Mouse (Mus musculus) heart, postnatal 36 days (tissue): Measurements from ENCODE around the gene Tmem259. TPM values are rescaled to one million over a fixed set of nuclear protein-coding genes. Genes with fewer than 3 reads are reported as not detected.

Experiments
- DNase-seq, 2 experiments: peaks; one replicate each; pipeline ENCODE4 v3.0.0; 2021 to 2022
- intact Hi-C: fragments of 180-260 bp; cut with DNase I; formaldehyde crosslinking; loops from one replicate; pipeline ENCODE4 v1.15.1; 2025
- total RNA-seq, 2 experiments: library from RNA; stranded (reverse); gene quantifications; 2 replicates each; pipeline ENCODE4 v1.2.3; 2021

The Tmem259 gene
- total RNA-seq, 2 experiments from 2014 or later: 107 to 120 TPM

DNA sequence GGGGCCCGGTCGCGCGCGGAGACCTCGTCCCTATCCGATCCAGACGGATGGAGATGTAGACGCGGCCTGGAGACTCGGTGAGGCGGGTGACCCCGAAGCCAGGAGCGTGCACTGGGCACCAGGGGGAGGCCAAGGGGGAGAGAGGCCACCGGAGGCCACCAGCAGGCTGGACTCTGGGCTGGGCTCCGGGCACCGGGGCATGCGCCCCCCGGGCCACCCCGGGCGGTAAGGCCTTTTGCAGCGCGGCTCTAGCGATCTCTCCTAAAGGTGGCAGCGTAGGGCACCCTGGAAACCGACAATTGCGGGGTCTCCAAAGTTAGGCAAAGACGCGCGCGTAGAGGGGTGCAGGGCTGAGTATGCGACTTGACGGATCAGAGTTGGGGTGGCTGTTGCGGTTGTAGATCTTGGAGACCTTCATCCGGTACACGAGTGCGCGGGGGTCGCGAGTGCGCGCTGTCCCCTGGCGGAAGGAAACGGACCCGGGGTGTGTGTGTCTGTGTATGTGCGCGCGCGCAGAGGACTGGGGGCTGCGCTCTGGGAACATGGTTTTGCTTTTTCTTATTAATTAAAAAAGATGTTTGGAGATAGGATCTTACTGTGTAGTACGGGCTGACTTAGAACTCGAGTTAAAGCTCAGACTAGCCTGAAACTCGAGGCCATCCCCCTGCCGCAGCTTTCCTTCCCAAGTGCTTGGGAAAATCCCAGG, 56.7 kb downstream of the Tmem259 start:
- DNase-seq: peak; percentile 52 to 72
- intact Hi-C loops: no loop called here

DNA sequence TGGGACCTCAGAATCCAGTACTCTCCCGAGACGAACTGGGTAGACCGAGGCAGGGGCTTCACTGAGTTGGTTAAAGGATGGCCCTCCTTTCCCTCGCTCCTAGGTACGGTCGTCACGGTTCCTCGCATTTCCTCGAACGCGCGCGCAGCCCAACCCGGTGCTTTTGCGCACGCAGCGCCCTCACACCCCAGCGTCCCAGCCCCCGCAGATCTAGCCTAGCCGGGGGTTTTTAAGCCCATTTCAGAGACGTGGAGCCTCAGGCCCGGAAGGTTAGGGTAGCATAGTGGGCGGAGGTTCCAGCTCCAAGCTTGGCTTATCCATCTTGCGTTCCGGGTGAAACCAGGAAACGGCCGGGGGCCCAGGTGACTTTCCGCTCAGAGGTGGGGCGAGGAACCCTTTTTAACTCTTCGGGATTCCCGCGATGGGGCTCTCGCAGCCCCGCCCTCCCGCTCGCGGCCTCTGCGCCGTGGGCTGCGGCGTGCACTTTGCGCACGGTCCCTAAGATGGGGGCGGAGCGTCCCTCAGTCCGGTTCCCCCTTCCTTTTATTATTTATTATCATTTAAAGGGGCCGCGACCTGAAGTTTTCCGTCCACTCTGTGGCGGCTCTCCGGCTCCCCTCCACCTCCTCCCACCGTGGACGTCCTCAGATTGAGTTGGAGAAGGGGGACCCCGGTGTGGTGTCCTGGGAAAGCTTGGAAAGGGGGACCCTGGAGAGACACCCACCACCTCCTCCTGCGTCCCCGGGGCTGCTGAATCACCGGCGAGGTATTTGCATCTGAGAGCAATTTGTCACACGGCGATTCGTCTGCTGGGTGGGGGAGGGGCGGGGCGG, 57.4 kb downstream of the Tmem259 start, which contains the start of gene Arid3a:
Arid3a (plus strand) TSS at position 553 of the 833 bp plus-strand sequence.
- intact Hi-C loops: no loop called here
- peak; percentile 91 to 92 for DNase-seq

DNA sequence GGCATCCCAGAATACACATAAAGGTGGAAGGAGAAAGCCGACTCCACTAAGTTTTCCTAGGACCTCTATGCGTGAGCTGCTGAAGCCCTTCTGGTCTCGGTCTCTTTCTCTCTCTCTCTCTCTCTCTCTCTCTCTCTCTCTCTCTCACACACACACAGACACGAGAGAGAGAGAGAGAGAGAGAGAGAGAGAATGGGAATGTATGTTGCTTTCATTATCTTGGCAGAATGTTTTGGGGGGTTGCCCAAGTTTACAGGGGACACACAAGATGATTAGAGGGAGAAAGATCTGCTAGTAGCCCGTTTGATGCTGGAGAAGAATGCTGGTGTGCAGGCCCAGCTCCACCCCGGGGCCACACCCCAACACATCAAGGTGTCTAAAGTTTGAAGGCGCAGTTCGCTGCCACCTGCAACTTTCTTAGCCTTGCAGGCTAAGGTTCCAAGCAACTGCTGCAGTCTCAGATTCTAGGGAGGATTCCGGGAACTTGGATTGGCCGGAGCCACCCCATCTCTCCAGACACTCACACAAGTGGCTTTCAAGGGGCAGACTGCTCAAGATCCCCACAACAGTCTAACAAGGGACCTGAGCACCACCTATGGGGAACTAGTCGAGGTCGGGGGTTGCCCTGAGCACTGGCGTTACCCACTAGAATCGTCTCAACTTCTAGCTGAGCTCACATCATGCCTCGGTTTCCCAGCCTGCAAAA, 58.2 kb downstream of the Tmem259 start:
- intact Hi-C loops: loop anchor here (1.0 to 2.0 kb wide), 5 partner anchors 28 to 92 kb away; no protein-coding TSS in a partner anchor
- DNase-seq: no peak

DNA sequence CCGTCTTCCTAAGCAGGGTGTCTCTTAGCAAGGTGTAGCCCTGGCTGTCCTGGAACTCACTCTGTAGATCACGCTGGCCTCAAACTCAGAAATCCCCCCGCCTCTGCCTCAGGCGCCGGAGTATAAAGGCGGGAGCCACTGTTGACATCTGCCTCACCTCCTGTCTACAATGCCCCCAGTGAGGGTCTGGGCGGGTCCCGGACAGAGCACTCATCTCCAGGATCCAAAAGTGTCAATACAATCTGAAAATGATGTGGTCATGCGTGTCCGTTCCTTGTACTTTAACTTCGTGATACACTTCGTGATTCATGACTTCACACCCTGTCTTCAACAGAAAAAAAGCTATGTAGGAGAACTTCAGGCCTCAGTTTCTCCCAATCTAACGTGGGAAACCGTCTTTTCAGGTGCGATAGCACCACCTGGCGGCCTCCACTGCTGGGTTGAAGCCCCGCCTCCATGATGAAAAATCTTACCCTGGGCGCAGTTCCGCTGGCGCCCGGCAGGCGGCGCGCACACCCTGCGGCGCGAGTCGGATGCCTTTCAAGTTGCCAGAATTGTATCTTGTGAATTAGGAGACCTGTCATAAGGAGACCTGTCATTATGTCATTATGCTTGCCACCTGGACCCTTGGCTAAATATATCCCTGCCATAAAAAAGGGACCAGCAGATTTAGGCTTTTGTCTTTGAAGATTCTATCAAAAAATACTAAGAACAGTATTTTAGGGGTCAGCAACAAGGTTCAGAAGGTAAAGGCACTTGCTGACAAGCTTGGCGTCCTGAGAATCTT, 58.9 kb downstream of the Tmem259 start:
- peak; percentile 96 to 97 for DNase-seq

More for the DNA sequence above, 58.9 kb downstream of the Tmem259 start:
- intact Hi-C loops: loop anchor here (1.0 to 2.0 kb wide), 5 partner anchors 29 to 91 kb away; no protein-coding TSS in a partner anchor

Other genes starting within 250 kb of the Tmem259 start
- gene Polrmt, start 237.7 kb downstream of the Tmem259 start, total RNA-seq: 10 to 100 TPM; 42.3 to 48.0 TPM
- gene Fgf22, start 229.3 kb downstream of the Tmem259 start, total RNA-seq: not detected
- gene Rnf126, start 217.4 kb downstream of the Tmem259 start, total RNA-seq: 10 to 100 TPM; 23.6 to 24.6 TPM
- 1 to 10 TPM; 4.2 to 4.3 TPM for gene Fstl3, start 207.1 kb downstream of the Tmem259 start, total RNA-seq
- not detected for gene Prss57, start 193.4 kb downstream of the Tmem259 start, total RNA-seq
- gene Palm, start 190.8 kb downstream of the Tmem259 start, total RNA-seq: 10 to 100 TPM; 56.0 to 87.0 TPM
- under 1 TPM in 1 of 2 experiments, not detected in 1; 0.62 TPM for gene Misp, start 163.3 kb downstream of the Tmem259 start, total RNA-seq
- gene Ptbp1, start 129.9 kb downstream of the Tmem259 start, total RNA-seq: 10 to 100 TPM; 50.9 to 51.2 TPM
- gene Prtn3, start 109.9 kb downstream of the Tmem259 start, total RNA-seq: not detected
- not detected for gene Plppr3, start 109.7 kb downstream of the Tmem259 start, total RNA-seq
- gene Elane, start 98.1 kb downstream of the Tmem259 start, total RNA-seq: not detected
- gene Cfd, start 93.5 kb downstream of the Tmem259 start, total RNA-seq: 10 to 100 TPM; 11.6 to 63.9 TPM
- 10 to 100 TPM; 53.0 to 53.2 TPM for gene Med16, start 75.4 kb downstream of the Tmem259 start, total RNA-seq
- gene Gm26602, start 73.5 kb downstream of the Tmem259 start, total RNA-seq: not detected
- gene Kiss1r, start 67.4 kb downstream of the Tmem259 start, total RNA-seq: under 1 TPM; 0.17 to 0.38 TPM
- 10 to 100 TPM; 81.0 to 88.1 TPM for gene R3hdm4, start 63.1 kb downstream of the Tmem259 start, total RNA-seq
- 1 to 10 TPM; 1.9 to 2.6 TPM for gene Arid3a, start 57.3 kb downstream of the Tmem259 start, total RNA-seq
- 10 to 100 TPM; 25.6 to 28.8 TPM for gene Wdr18, start 24.2 kb downstream of the Tmem259 start, total RNA-seq
- under 1 TPM; 0.27 to 0.28 TPM for gene Grin3b, start 13.6 kb downstream of the Tmem259 start, total RNA-seq
- gene Cnn2, start 4.3 kb upstream of the Tmem259 start, total RNA-seq: 10 to 100 TPM; 29.9 to 30.6 TPM
- gene Abca7, start 12.2 kb upstream of the Tmem259 start, total RNA-seq: 1 to 10 TPM; 7.7 to 7.9 TPM
- gene Arhgap45, start 32.3 kb upstream of the Tmem259 start, total RNA-seq: 1 to 10 TPM; 4.1 to 5.9 TPM
- gene Polr2e, start 55.5 kb upstream of the Tmem259 start, total RNA-seq: 10 to 100 TPM; 88.5 to 96.4 TPM
- 100 to 1,000 TPM; 863 to 871 TPM for gene Gpx4, start 62.8 kb upstream of the Tmem259 start, total RNA-seq
- 10 to 100 TPM; 11.2 to 12.2 TPM for gene Sbno2, start 121.2 kb upstream of the Tmem259 start, total RNA-seq
- gene Stk11, start 131.5 kb upstream of the Tmem259 start, total RNA-seq: 100 to 1,000 TPM; 137 to 165 TPM
- 1,000 to 10,000 TPM; 1,105 to 1,168 TPM for gene Atp5d, start 154.3 kb upstream of the Tmem259 start, total RNA-seq
- gene Cbarp, start 156.5 kb upstream of the Tmem259 start, total RNA-seq: 1 to 10 TPM; 2.0 to 4.7 TPM
- gene Midn, start 163.9 kb upstream of the Tmem259 start, total RNA-seq: 100 to 1,000 TPM in 1 of 2 experiments, 10 to 100 TPM in 1; 99.9 to 117 TPM
- 10 to 100 TPM; 48.2 to 67.0 TPM for gene Cirbp, start 181.7 kb upstream of the Tmem259 start, total RNA-seq
- gene 1600002K03Rik, start 188.6 kb upstream of the Tmem259 start, total RNA-seq: 1 to 10 TPM; 4.4 to 4.6 TPM
- gene Efna2, start 195.2 kb upstream of the Tmem259 start, total RNA-seq: 1 to 10 TPM in 1 of 2 experiments, under 1 TPM in 1; 0.75 to 1.1 TPM
- gene Mum1, start 242.1 kb upstream of the Tmem259 start, total RNA-seq: 10 to 100 TPM; 13.1 to 15.3 TPM